ENCODE assay signal across 12 mouse cellular contexts in the genomic region with DNA sequence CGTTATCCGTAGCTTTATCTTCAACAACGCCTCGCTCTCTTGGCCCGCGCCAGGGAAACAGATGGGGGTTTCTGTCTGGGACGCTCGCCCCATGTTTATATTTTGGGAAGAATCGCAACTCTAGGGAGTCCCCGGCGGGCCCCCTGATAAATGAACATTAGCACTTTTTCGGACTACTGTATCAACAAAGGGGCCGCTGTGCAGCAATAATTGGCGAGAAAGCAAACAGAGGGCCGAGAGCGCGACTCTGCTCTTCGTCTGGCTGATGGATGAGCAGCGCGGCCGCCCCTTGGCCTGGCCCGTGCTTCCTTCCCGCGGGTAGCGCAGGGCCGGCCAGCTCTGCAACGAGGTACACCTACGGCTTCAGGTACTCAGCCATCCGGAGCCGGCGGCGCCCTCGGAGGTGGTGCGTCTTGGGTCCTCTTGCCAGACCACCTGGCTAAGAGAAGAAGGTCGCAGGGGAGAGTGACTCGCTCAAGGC. TPM values are rescaled to one million over a fixed set of nuclear protein-coding genes. Genes with fewer than 3 reads are reported as not detected.
DNase-seq lines count a peak whose midpoint lies in the region; ATAC-seq and TF ChIP-seq lines count a peak whose summit lies in the region.
"Had no signal": no experiment of that assay in that cellular context is flagged by ENCODE, and none has a peak within 500 bp of the region (broad histone marks: within the 10 kb centered on the region; RNA-seq: fewer than 3 reads in every experiment).

No protein-coding gene starts in this region.

- no peak for TF ChIP-seq CTCF in testis, adult 2 months (IDR thresholded peaks at IDR 0.05; ENCODE audit: control insufficient read depth, insufficient read depth, insufficient replicate concordance, low read depth, low read length)

- H3K36me3 ChIP-seq in hindbrain, embryonic 11.5 days (ENCODE audit: control insufficient read depth, insufficient read depth, low read length): no peaks in the 10 kb centered on the region
- H3K36me3 ChIP-seq in hindbrain, embryonic 14.5 days (replicated peaks; ENCODE audit: control insufficient read depth, insufficient read depth): no peaks in the 10 kb centered on the region
- H3K36me3 ChIP-seq in testis, adult 2 months (ENCODE audit: control insufficient read depth, insufficient read depth, low read length): no peaks in the 10 kb centered on the region
- no peaks in the 10 kb centered on the region for H3K36me3 ChIP-seq in heart, embryonic 16.5 days (ENCODE audit: control insufficient read depth, insufficient read depth)

- no peak overlapping the region for H3K9ac ChIP-seq in hindbrain, embryonic 11.5 days (ENCODE audit: low read depth, low read length)
- no peak overlapping the region for H3K9ac ChIP-seq in hindbrain, embryonic 14.5 days
- peak overlapping the region; percentile 89 for H3K9ac ChIP-seq in heart, embryonic 16.5 days (ENCODE audit: low read length)

- no peak for ATAC-seq in hindbrain, embryonic 11.5 days (ENCODE audit: low FRiP score)
- ATAC-seq in hindbrain, embryonic 14.5 days (ENCODE audit: low FRiP score): no peak
- no peak for ATAC-seq in heart, embryonic 16.5 days (replicated peaks; ENCODE audit: extremely low read depth, insufficient read depth, low FRiP score)

- no peak overlapping the region for H3K4me3 ChIP-seq in hindbrain, embryonic 11.5 days (ENCODE audit: low read depth, low read length)
- H3K4me3 ChIP-seq in hindbrain, embryonic 14.5 days (replicated peaks; ENCODE audit: low read length): no peak overlapping the region
- peak overlapping the region; percentile 32 for H3K4me3 ChIP-seq in testis, adult 2 months (ENCODE audit: control insufficient read depth, low read depth, low read length)
- H3K4me3 ChIP-seq in heart, embryonic 16.5 days (ENCODE audit: low read length): peak overlapping the region; percentile 57

- peak; percentile 62 for DNase-seq in hindbrain, embryonic 11.5 days (ENCODE audit: low spot score)
- DNase-seq in hindbrain, embryonic 14.5 days (ENCODE audit: low spot score): no peak
- no peak for DNase-seq in testis, postnatal 10 days (ENCODE audit: low spot score)
- no peak for DNase-seq in layer of hippocampus, postnatal 10 days (ENCODE audit: low spot score in 2 of 2)
- no peak for DNase-seq in gastrocnemius, adult 18-20 months (ENCODE audit: low spot score)
- no peak for DNase-seq in spleen, adult 18-20 months
- DNase-seq: right cerebral cortex, postnatal 4 days had no signal

- no peak for TF ChIP-seq POLR2A in testis, adult 2 months (IDR thresholded peaks at IDR 0.05; ENCODE audit: control insufficient read depth, low read depth, low read length)

- H3K9me3 ChIP-seq in hindbrain, embryonic 11.5 days (ENCODE audit: control insufficient read depth, low read length): no peaks in the 10 kb centered on the region
- H3K9me3 ChIP-seq in hindbrain, embryonic 14.5 days (ENCODE audit: control insufficient read depth, low read length): no peaks in the 10 kb centered on the region
- H3K9me3 ChIP-seq in heart, embryonic 16.5 days (replicated peaks; ENCODE audit: control insufficient read depth, low read length): no peaks in the 10 kb centered on the region

- no peak overlapping the region for H3K27ac ChIP-seq in hindbrain, embryonic 11.5 days (ENCODE audit: low read depth, low read length)
- H3K27ac ChIP-seq in hindbrain, embryonic 14.5 days: no peak overlapping the region
- H3K27ac ChIP-seq in testis, adult 2 months (ENCODE audit: control insufficient read depth, insufficient read depth, low read depth, low read length): no peak overlapping the region
- H3K27ac ChIP-seq in heart, embryonic 16.5 days (ENCODE audit: low read length): peak overlapping the region; percentile 95

- no peaks in the 10 kb centered on the region; the same call in 1 of the 2 replicates for H3K4me1 ChIP-seq in hindbrain, embryonic 11.5 days (replicated peaks; ENCODE audit: control insufficient read depth, insufficient read depth, low read length)
- no peaks in the 10 kb centered on the region for H3K4me1 ChIP-seq in hindbrain, embryonic 14.5 days (replicated peaks; ENCODE audit: control insufficient read depth, insufficient read depth, low read length)
- H3K4me1 ChIP-seq in testis, adult 2 months (ENCODE audit: control insufficient read depth, insufficient read depth, low read length): peaks cover 16% of the 10 kb centered on the region
- H3K4me1 ChIP-seq in heart, embryonic 16.5 days (ENCODE audit: control insufficient read depth, insufficient read depth, low read length): no peaks in the 10 kb centered on the region; the same call in 1 of the 2 replicates

- H3K27me3 ChIP-seq in hindbrain, embryonic 11.5 days (ENCODE audit: control insufficient read depth, insufficient read depth, low read length): peaks cover 90% of the 10 kb centered on the region
- peaks cover 94% of the 10 kb centered on the region for H3K27me3 ChIP-seq in hindbrain, embryonic 14.5 days (ENCODE audit: control insufficient read depth, insufficient read depth, low read length)
- peaks cover 8% of the 10 kb centered on the region for H3K27me3 ChIP-seq in testis, adult 2 months (ENCODE audit: control insufficient read depth, insufficient read depth, low read length)
- H3K27me3 ChIP-seq in heart, embryonic 16.5 days (ENCODE audit: control insufficient read depth, insufficient read depth, low read length): peaks cover 37% of the 10 kb centered on the region
- H3K27me3 ChIP-seq: CH12.LX had no signal

- no peak overlapping the region for H3K4me2 ChIP-seq in hindbrain, embryonic 11.5 days (replicated peaks; ENCODE audit: low read depth, low read length)
- no peak overlapping the region for H3K4me2 ChIP-seq in hindbrain, embryonic 14.5 days (replicated peaks)
- H3K4me2 ChIP-seq in heart, embryonic 16.5 days (ENCODE audit: low read depth, low read length): peak overlapping the region; percentile 77

- WGBS in hindbrain, embryonic 11.5 days: under 1% methylated on average over 36 of the region's 36 CpGs
- under 1% methylated on average over 36 of the region's 36 CpGs for WGBS in hindbrain, embryonic 14.5 days
- WGBS in heart, embryonic 16.5 days: 1% methylated on average over 36 of the region's 36 CpGs

RNA-seq across cellular contexts. Expression of gene Nkx2-5, which starts 0.4 kb away (rescaled TPM):
- not detected in 2 replicates for polyA plus RNA-seq in hindbrain, embryonic 11.5 days (2014; fragmentation: Nextera tagmentation; extraction: Ambion mirVana)
- polyA plus RNA-seq in hindbrain, embryonic 14.5 days (2014; fragmentation: Nextera tagmentation; extraction: Ambion mirVana): not detected in 2 replicates
- not detected in 2 replicates for polyA plus RNA-seq in testis, adult 2 months (2012; rRNA removed)
- 123 and 132 TPM in 2 replicates for polyA plus RNA-seq in heart, embryonic 16.5 days (2015; fragmentation: Nextera tagmentation; extraction: Ambion mirVana)
- total RNA-seq in layer of hippocampus, postnatal 10 days (2021): not detected
- total RNA-seq in gastrocnemius, adult 18-20 months (2021): not detected
- total RNA-seq: adrenal gland, postnatal 4 days; CH12.LX; layer of hippocampus, postnatal 14 days had no signal

Comparison
In these comparisons a context has a peak if more than half of its experiments do, and no peak if none do; other contexts are left out.
1. H3K4me3 ChIP-seq: peak in testis, adult 2 months (single experiment) and heart, embryonic 16.5 days (single experiment); none in hindbrain, embryonic 11.5 days (single experiment) and hindbrain, embryonic 14.5 days (single experiment).
2. RNA of gene Nkx2-5, which starts 0.4 kb away (polyA plus RNA-seq): 123 to 132 TPM in heart, embryonic 16.5 days; not detected in hindbrain, embryonic 11.5 days, not detected in hindbrain, embryonic 14.5 days and not detected in testis, adult 2 months; every median in the first group is over 100 times any median in the second.